Mouse (Mus musculus) bone marrow macrophage, adult 2 months (primary cell): Measurements from ENCODE around the gene Arhgap1. TPM values are rescaled to one million over a fixed set of nuclear protein-coding genes. Genes with fewer than 3 reads are reported as not detected.

Source experiments
- H3K27ac ChIP-seq: 2 replicates; pipeline ENCODE4 v1.5.1; 2012; ENCODE audit warnings: low read depth, low read length; ENCODE audit not compliant: insufficient read depth
- H3K4me1 ChIP-seq: 2 replicates; pipeline ENCODE4 v1.6.1; 2012; ENCODE audit warnings: low read length; ENCODE audit not compliant: control insufficient read depth, insufficient read depth
- H3K4me3 ChIP-seq: 2 replicates; pipeline ENCODE4 v1.5.1; 2012; ENCODE audit warnings: mild to moderate bottlenecking, low read length, moderate library complexity; ENCODE audit not compliant: insufficient read depth
- CTCF ChIP-seq: IDR thresholded peaks from 2 replicates; pipeline ENCODE4 v1.5.1; 2012; ENCODE audit warnings: low read depth, mild to moderate bottlenecking, low read length, moderate library complexity
- POLR2A ChIP-seq: IDR thresholded peaks from 2 replicates; pipeline ENCODE4 v1.6.1; 2012; ENCODE audit warnings: mild to moderate bottlenecking, low read depth, low read length, borderline replicate concordance
- polyA plus RNA-seq: library from polyadenylated mRNA; stranded (reverse); fragments of >200 nt; gene quantifications from 2 replicates; pipeline ENCODE4 v1.2.4, GENCODE M21; 2012; ENCODE audit not compliant: missing spikeins, insufficient read depth, insufficient read length

Gene Arhgap1
- polyA plus RNA-seq, 1 experiment: 88.4 TPM

DNA sequence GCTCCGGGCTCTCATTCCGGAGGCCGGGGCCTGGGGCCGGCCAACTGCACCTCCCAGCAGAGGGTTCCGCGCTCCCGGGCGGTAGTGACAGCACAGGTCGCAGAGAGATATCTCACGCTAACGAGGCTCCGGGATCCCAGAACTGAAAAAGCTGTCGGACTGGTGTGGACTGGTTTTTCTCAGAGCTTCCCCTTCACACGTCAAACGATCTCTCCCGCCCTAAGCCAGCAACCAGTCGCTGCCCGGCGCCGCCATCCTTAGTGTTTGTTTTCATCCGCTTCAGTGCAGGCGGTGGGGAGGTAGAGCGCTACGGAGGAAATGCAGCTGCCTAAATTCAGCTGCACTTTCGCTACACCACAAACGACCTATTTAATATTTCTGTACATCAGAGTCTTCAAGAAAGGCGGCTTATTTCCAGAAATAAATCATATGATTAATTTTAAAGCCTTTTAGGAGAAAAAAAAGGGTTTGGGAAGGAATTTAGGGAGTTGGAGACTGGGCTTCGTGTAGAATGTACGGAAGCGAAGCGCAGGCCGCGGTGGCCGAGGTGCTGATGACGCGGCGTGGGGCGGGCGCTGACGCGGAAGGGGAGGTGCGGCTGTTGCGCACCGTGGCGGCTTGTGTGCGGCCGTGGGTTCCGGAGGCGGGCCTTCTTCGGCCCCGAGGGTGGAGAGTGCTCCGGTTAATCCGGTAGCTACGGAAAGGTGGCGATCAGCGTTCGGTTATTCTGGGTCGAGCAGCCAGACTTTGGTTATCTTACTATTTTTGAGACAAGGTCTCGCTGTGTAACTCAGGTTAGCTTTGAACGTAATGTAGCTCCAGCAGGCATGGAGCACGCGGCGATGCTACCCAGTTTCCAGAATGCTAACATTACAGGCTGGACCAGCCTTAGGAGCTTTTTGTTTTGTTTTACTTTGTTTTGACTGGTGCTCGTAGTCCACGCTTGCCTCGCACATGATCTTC, 60.9 kb downstream of the Arhgap1 start, which contains the start of the genes Atg13 and Harbi1:
Gene Atg13 (minus strand): TSS at position 305 of the 963 bp plus-strand sequence.
Gene Harbi1 (plus strand): TSS at position 581 of the 963 bp plus-strand sequence.
- Histone ChIP-seq H3K4me3 (peak within 1 kb of the TSS; percentile 90), H3K4me1 (peaks cover 9% of the 10 kb centered on the region), H3K27ac (peak within 1 kb of the TSS; percentile 72)
- TF ChIP-seq POLR2A (0 out of 2 replicates have a peak, but pooled peaks have one; percentile 72), CTCF (no peak)

- TF ChIP-seq CTCF: no peak
- no peak for TF ChIP-seq POLR2A
- Histone ChIP-seq H3K4me3 (peak overlapping the region; percentile 77), H3K27ac (peak overlapping the region; percentile 72), H3K4me1 (peaks cover 9% of the 10 kb centered on the region)
These were observed 61.7 kb downstream of the Arhgap1 start for GRCm38 (mm10) chr2:91711256-91711925.

DNA sequence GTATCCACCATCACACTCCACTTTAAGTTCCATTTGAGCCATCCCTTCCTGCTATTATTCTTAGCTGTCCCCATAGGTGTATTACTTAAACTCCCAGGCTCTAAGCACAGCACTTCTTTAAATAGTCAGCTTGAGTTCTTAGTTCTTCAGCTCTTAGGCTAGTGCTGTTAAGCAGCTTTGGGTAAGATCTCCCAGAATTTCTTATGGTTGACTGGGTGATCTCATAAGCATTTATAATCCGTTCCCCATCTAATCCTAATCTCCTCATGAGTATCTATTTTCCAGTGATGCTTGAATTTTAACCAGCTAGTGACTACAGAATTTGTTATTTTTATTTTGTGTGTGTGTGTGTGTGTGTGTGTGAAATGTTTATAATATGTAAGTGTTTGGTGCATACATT, 65.3 kb downstream of the Arhgap1 start:
- H3K4me3 ChIP-seq: no peak overlapping the region
- TF ChIP-seq CTCF (no peak), POLR2A (no peak)
- H3K27ac ChIP-seq: no peak overlapping the region
- H3K4me1 ChIP-seq: peaks cover 11% of the 10 kb centered on the region

DNA sequence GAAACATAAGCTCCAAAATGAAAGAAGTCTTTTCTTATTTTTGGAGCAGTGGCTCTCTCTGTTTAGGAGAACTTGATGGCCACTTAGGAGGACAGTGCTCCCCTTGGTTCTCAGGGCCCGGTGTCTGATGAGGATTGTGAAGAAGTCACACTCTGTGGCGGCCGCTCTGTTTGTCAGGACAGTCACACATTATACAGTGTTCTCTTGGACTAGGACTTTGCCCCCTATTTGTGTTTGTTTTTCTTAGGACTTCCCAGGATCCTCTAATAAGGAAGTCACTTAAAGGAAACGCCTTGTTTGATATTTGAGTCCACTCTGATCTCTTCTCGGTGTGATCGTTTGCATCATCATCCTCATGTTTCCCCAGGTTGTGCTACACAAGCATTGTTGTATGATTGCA, 68.6 kb downstream of the Arhgap1 start:
- peaks cover 12% of the 10 kb centered on the region for H3K4me1 ChIP-seq
- H3K27ac ChIP-seq: no peak overlapping the region
- no peak for TF ChIP-seq CTCF
- TF ChIP-seq POLR2A: no peak
- H3K4me3 ChIP-seq: no peak overlapping the region

Other genes starting within 250 kb of the Arhgap1 start
- 8.1 and 14.2 TPM in 2 replicates for gene 1110051M20Rik, start 205.2 kb upstream of the Arhgap1 start, polyA plus RNA-seq
- gene Lrp4, start 192.3 kb upstream of the Arhgap1 start, polyA plus RNA-seq: 3.4 and 3.8 TPM in 2 replicates
- 31.8 and 40.1 TPM in 2 replicates for gene Ckap5, start 123.1 kb upstream of the Arhgap1 start, polyA plus RNA-seq
- not detected in 2 replicates for gene F2, start 13.4 kb upstream of the Arhgap1 start, polyA plus RNA-seq
- gene Zfp408, start 69 bp upstream of the Arhgap1 start, polyA plus RNA-seq: 12.5 and 17.5 TPM in 2 replicates
- 28.8 and 35.7 TPM in 2 replicates for gene Atg13, start 60.7 kb downstream of the Arhgap1 start, polyA plus RNA-seq
- 4.8 and 4.9 TPM in 2 replicates for gene Harbi1, start 61.0 kb downstream of the Arhgap1 start, polyA plus RNA-seq
- 24.0 and 26.3 TPM in 2 replicates for gene Ambra1, start 80.3 kb downstream of the Arhgap1 start, polyA plus RNA-seq